Mouse (Mus musculus) olfactory bulb, adult 2 months (tissue): Measurements from ENCODE around the gene Abca14. TPM values are rescaled to one million over a fixed set of nuclear protein-coding genes. Genes with fewer than 3 reads are reported as not detected.

ENCODE experiments used
- H3K27ac ChIP-seq: fragments of 200-500 bp; 2 replicates; pipeline ENCODE4 v1.5.1; 2012; ENCODE audit warnings: low read depth, low read length; ENCODE audit not compliant: insufficient read depth
- H3K4me1 ChIP-seq: fragments of 200-500 bp; 2 replicates; pipeline ENCODE4 v1.6.1; 2012; ENCODE audit warnings: low read length; ENCODE audit not compliant: control insufficient read depth, insufficient read depth
- H3K4me3 ChIP-seq: fragments of 200-500 bp; 2 replicates; pipeline ENCODE4 v1.5.1; 2012; ENCODE audit warnings: mild to moderate bottlenecking, low read depth, low read length, moderate library complexity; ENCODE audit not compliant: insufficient read depth
- CTCF ChIP-seq: fragments of 200-500 bp; IDR thresholded peaks from 2 replicates; pipeline ENCODE4 v1.5.1; 2012; ENCODE audit warnings: low read depth, mild to moderate bottlenecking, low read length, moderate library complexity; ENCODE audit not compliant: insufficient read depth
- POLR2A ChIP-seq: fragments of 200-500 bp; IDR thresholded peaks from 2 replicates; pipeline ENCODE4 v1.6.1; 2012; ENCODE audit warnings: mild to moderate bottlenecking, low read depth, low read length, moderate library complexity; ENCODE audit not compliant: insufficient read depth
- WGBS: fragments of 180-500 bp; shearing (Covaris S2); methylation state at CpG from one replicate; pipeline ENCODE4 v1.1.7; 2018; 5-methylcytosine and 5-hydroxymethylcytosine counted together
- polyA plus RNA-seq: library from polyadenylated mRNA; stranded (reverse); fragments of >200 nt; gene quantifications from 2 replicates; pipeline ENCODE4 v1.2.4, GENCODE M21; 2012; ENCODE audit warnings: low replicate concordance; ENCODE audit not compliant: missing spikeins, insufficient read depth, insufficient read length

Gene Abca14
- polyA plus RNA-seq, 1 experiment, result not detected

GRCm38 (mm10) chr7:120195207-120195606 lies 8.6 kb upstream of the Abca14 start:
- WGBS, result 60% methylated on average over 4 of the region's 4 CpGs
- TF ChIP-seq CTCF, result no peak
- no peak for TF ChIP-seq POLR2A
- no peaks in the 10 kb centered on the region for H3K4me1 ChIP-seq
- no peak overlapping the region for H3K27ac ChIP-seq
- H3K4me3 ChIP-seq, result no peak overlapping the region

- WGBS, result 2% methylated on average over 14 of the region's 14 CpGs
- no peak overlapping the region for H3K4me3 ChIP-seq
- H3K27ac ChIP-seq, result no peak overlapping the region
- H3K4me1 ChIP-seq, result peaks cover 13% of the 10 kb centered on the region
- TF ChIP-seq CTCF (no peak), POLR2A (no peak)
Measured at GRCm38 (mm10) chr7:120201231-120201744, 2.5 kb upstream of the Abca14 start.

- TF ChIP-seq CTCF (no peak), POLR2A (no peak)
- 2% methylated on average over 26 of the region's 26 CpGs for WGBS
- peaks cover 13% of the 10 kb centered on the region for H3K4me1 ChIP-seq
- H3K4me3 ChIP-seq, result no peak within 1 kb of the TSS
- no peak within 1 kb of the TSS for H3K27ac ChIP-seq
Measured at GRCm38 (mm10) chr7:120201771-120202170, 2.0 kb upstream of the Abca14 start, which contains the start of gene Crym. Gene Crym, minus strand, starts transcription at chr7:120202111.

- no peak overlapping the region for H3K27ac ChIP-seq
- peaks cover 11% of the 10 kb centered on the region for H3K4me1 ChIP-seq
- WGBS, result 39% methylated on average over 9 of the region's 9 CpGs
- no peak overlapping the region for H3K4me3 ChIP-seq
- TF ChIP-seq CTCF (no peak), POLR2A (no peak)
Measured at GRCm38 (mm10) chr7:120205989-120206388, 2.2 kb downstream of the Abca14 start.

- Histone ChIP-seq H3K4me1 (no peaks in the 10 kb centered on the region), H3K27ac (no peak overlapping the region), H3K4me3 (no peak overlapping the region)
- TF ChIP-seq POLR2A (no peak), CTCF (no peak)
Measured at GRCm38 (mm10) chr7:120228541-120228940, 24.8 kb downstream of the Abca14 start.

GRCm38 (mm10) chr7:120241092-120241491 lies 37.3 kb downstream of the Abca14 start:
- no peak overlapping the region for H3K4me3 ChIP-seq
- H3K4me1 ChIP-seq, result no peaks in the 10 kb centered on the region
- no peak overlapping the region for H3K27ac ChIP-seq
- TF ChIP-seq CTCF, result no peak

GRCm38 (mm10) chr7:120271135-120271991 lies 67.6 kb downstream of the Abca14 start:
- peaks cover 2% of the 10 kb centered on the region; the same call in 1 of the 2 replicates for H3K4me1 ChIP-seq
- no peak overlapping the region for H3K27ac ChIP-seq
- no peak overlapping the region for H3K4me3 ChIP-seq
- 58% methylated on average over 7 of the region's 7 CpGs for WGBS
- no peak for TF ChIP-seq POLR2A
- TF ChIP-seq CTCF, result no peak

GRCm38 (mm10) chr7:120272110-120272509 lies 68.3 kb downstream of the Abca14 start:
- H3K27ac ChIP-seq, result no peak overlapping the region
- 5% methylated on average over 7 of the region's 7 CpGs for WGBS
- TF ChIP-seq CTCF, result no peak
- no peak for TF ChIP-seq POLR2A
- peaks cover 2% of the 10 kb centered on the region; the same call in 1 of the 2 replicates for H3K4me1 ChIP-seq
- H3K4me3 ChIP-seq, result no peak overlapping the region

GRCm38 (mm10) chr7:120285286-120285685 lies 81.5 kb downstream of the Abca14 start:
- TF ChIP-seq POLR2A (no peak), CTCF (no peak)
- Histone ChIP-seq H3K4me3 (no peak overlapping the region), H3K27ac (no peak overlapping the region), H3K4me1 (no peaks in the 10 kb centered on the region)
- 59% methylated on average over 3 of the region's 3 CpGs for WGBS
